Comparison of ENCODE assay signal across 34 mouse cellular contexts in the genomic region with DNA sequence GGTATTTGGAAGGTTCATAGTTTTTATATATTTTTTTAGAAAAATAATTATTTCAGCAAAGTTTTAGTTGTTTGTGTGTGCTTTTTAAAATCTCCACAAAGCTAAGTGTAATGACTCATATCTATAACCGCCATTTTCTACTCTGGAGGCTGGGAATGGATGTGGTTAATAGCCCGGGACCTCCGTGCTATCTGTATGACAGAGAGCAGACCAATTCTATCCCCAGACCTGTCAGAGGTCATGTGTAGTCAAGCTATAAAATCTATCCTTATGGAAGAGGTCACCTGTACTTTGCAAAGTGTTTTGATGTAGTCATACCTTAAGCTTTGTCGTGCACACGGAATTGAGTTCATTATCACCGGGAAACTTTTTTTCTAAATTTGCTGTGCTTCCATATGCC. TPM values are rescaled to one million over a fixed set of nuclear protein-coding genes. Genes with fewer than 3 reads are reported as not detected.
"Had no signal": no experiment of that assay in that cellular context is flagged by ENCODE, and none has a peak within 500 bp of the region (broad histone marks: within the 10 kb centered on the region; RNA-seq: fewer than 3 reads in every experiment).

No protein-coding gene starts in this region.

- ATAC-seq: hindbrain, embryonic 16.5 days; hindbrain, postnatal 0 days; inflammation-experienced regulatory T-cells, adult 6 months; intestine, embryonic 15.5 days; intestine, embryonic 16.5 days; intestine, postnatal 0 days had no signal

- H3K9ac ChIP-seq: heart, embryonic 12.5 days; heart, embryonic 13.5 days; heart, embryonic 15.5 days; hindbrain, embryonic 12.5 days; hindbrain, embryonic 13.5 days; hindbrain, embryonic 14.5 days; hindbrain, embryonic 15.5 days; intestine, embryonic 15.5 days had no signal

- H3K4me2 ChIP-seq: heart, embryonic 11.5 days; heart, embryonic 12.5 days; heart, embryonic 13.5 days; heart, embryonic 15.5 days; hindbrain, embryonic 12.5 days; hindbrain, embryonic 13.5 days; hindbrain, embryonic 14.5 days; hindbrain, embryonic 15.5 days; intestine, embryonic 15.5 days had no signal

- DNase-seq: heart, postnatal 10 days; heart, postnatal 14 days; heart, postnatal 36 days; heart, postnatal 4 days; kidney, adult 11 months; kidney, adult 18-20 months; kidney, adult 8-10 months; kidney, adult 9 months; kidney, postnatal 10 days; kidney, postnatal 14 days; kidney, postnatal 36 days; kidney, postnatal 4 days; layer of hippocampus, adult 9-11 months; layer of hippocampus, postnatal 36 days had no signal

- H3K4me3 ChIP-seq: heart, embryonic 10.5 days; heart, embryonic 12.5 days; heart, embryonic 13.5 days; heart, embryonic 15.5 days; hindbrain, embryonic 10.5 days; hindbrain, embryonic 12.5 days; hindbrain, embryonic 13.5 days; hindbrain, embryonic 15.5 days; intestine, embryonic 15.5 days; layer of hippocampus, adult 2 months; left cerebral cortex, adult 2 months had no signal

- H3K4me1 ChIP-seq: heart, embryonic 10.5 days; heart, embryonic 12.5 days; heart, embryonic 13.5 days; heart, embryonic 15.5 days; hindbrain, embryonic 15.5 days; intestine, embryonic 15.5 days had no signal

- H3K36me3 ChIP-seq: heart, embryonic 10.5 days; heart, embryonic 12.5 days; heart, embryonic 13.5 days; heart, embryonic 15.5 days; hindbrain, embryonic 10.5 days; hindbrain, embryonic 12.5 days; hindbrain, embryonic 13.5 days; hindbrain, embryonic 15.5 days; intestine, embryonic 15.5 days had no signal

- H3K27me3 ChIP-seq: heart, embryonic 12.5 days; heart, embryonic 13.5 days; heart, embryonic 15.5 days; hindbrain, embryonic 12.5 days; hindbrain, embryonic 15.5 days; intestine, embryonic 15.5 days had no signal

- H3K9me3 ChIP-seq: heart, embryonic 10.5 days; heart, embryonic 12.5 days; heart, embryonic 13.5 days; heart, embryonic 15.5 days; hindbrain, embryonic 10.5 days; hindbrain, embryonic 12.5 days; hindbrain, embryonic 13.5 days; hindbrain, embryonic 15.5 days; intestine, embryonic 15.5 days had no signal

- H3K27ac ChIP-seq: heart, embryonic 10.5 days; heart, embryonic 13.5 days; heart, embryonic 15.5 days; hindbrain, embryonic 10.5 days; hindbrain, embryonic 12.5 days; hindbrain, embryonic 13.5 days; hindbrain, embryonic 14.5 days; hindbrain, embryonic 15.5 days; hindbrain, postnatal 0 days; intestine, embryonic 15.5 days; kidney, postnatal 0 days; layer of hippocampus, adult 2 months; left cerebral cortex, adult 2 months had no signal

RNA-seq across cellular contexts. Expression of a gene that starts 23.3 kb away (rescaled TPM):
- total RNA-seq: hematopoietic stem cell, adult 5-6 weeks had no signal
